Mouse (Mus musculus) C2C12 (cell line): ENCODE data around the gene Lrrc4c. TPM values are rescaled to one million over a fixed set of nuclear protein-coding genes. Genes with fewer than 3 reads are reported as not detected.

Experiments
- H3K27me3 ChIP-seq: one replicate; pipeline ENCODE4 v1.6.1; 2011; ENCODE audit not compliant: control insufficient read depth, insufficient read depth, insufficient read length
- H3K36me3 ChIP-seq: one replicate; pipeline ENCODE4 v1.6.1; 2011; ENCODE audit not compliant: control insufficient read depth, insufficient read depth
- H3K4me3 ChIP-seq: one replicate; pipeline ENCODE4 v1.5.1; 2011; ENCODE audit warnings: mild to moderate bottlenecking, control low read depth; ENCODE audit not compliant: poor library complexity, insufficient read depth, severe bottlenecking
- H3K79me2 ChIP-seq: one replicate; pipeline ENCODE4 v1.6.1; 2011; ENCODE audit not compliant: control insufficient read depth, insufficient read depth
- H3K79me3 ChIP-seq: one replicate; pipeline ENCODE4 v1.6.1; 2011; ENCODE audit warnings: low read depth, control low read depth
- H3ac ChIP-seq: one replicate; pipeline ENCODE3; 2011; ENCODE audit warnings: low read depth; ENCODE audit not compliant: control insufficient read depth, insufficient read length
- CEBPB ChIP-seq: IDR thresholded peaks from one replicate; pipeline ENCODE4 v1.6.1; 2011; ENCODE audit warnings: low read depth, mild to moderate bottlenecking, control low read depth, moderate library complexity
- CTCF ChIP-seq: IDR thresholded peaks from one replicate; pipeline ENCODE4 v1.5.1; 2011; ENCODE audit not compliant: control insufficient read depth, insufficient read depth, insufficient read length
- FOSL1 ChIP-seq: IDR thresholded peaks from one replicate; pipeline ENCODE4 v1.8.0; 2011; ENCODE audit warnings: mild to moderate bottlenecking, low read length; ENCODE audit not compliant: poor library complexity, insufficient read depth, severe bottlenecking
- MAX ChIP-seq: IDR thresholded peaks from one replicate; pipeline ENCODE4 v1.6.1; 2011; ENCODE audit warnings: mild to moderate bottlenecking, control low read depth
- MYOD1 ChIP-seq: IDR thresholded peaks from one replicate; pipeline ENCODE4 v1.6.1; 2011; ENCODE audit warnings: low read depth; ENCODE audit not compliant: control insufficient read depth, insufficient read length
- MYOG ChIP-seq: IDR thresholded peaks from one replicate; pipeline ENCODE4 v1.6.1; 2011; ENCODE audit not compliant: control insufficient read depth, insufficient read length; ENCODE audit errors: extremely low read depth
- USF1 ChIP-seq: IDR thresholded peaks from one replicate; pipeline ENCODE4 v1.6.1; 2011; ENCODE audit warnings: low read depth, mild to moderate bottlenecking, control low read depth, moderate library complexity
- polyA plus RNA-seq: library from polyadenylated mRNA; unstranded; fragments of >200 nt; fragmentation: generic; extraction: Trizol; gene quantifications from one replicate; pipeline ENCODE4 v1.2.1, GENCODE M21; 2012; ENCODE audit warnings: missing spikeins

The Lrrc4c gene
- polyA plus RNA-seq, 1 experiment, result 1.6 TPM

DNA sequence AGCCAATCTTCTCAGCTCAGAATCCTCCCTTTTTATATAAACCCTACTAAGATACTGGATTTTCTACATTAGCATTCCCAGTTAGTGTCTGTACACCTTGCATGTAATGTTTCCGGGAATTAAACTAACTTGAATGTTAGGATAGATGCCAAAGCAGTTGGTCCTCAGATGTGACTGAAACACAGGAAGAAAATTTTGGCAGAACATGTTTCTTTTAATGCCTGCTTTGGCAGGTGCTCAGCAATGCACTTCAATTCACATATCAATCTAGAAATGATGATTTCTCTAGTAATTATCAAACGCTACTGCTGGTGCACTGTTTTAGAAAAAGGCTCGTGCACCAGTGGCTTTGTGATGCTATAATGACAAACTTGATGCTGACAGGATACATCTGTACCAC is 806.3 kb downstream of the Lrrc4c start:
- no peaks in the 10 kb centered on the region for H3K27me3 ChIP-seq
- H3ac ChIP-seq, result no peak overlapping the region
- H3K4me3 ChIP-seq, result no peak overlapping the region
- H3K36me3 ChIP-seq, result no peaks in the 10 kb centered on the region
- TF ChIP-seq CEBPB (no peak), CTCF (no peak), FOSL1 (no peak), MAX (no peak), USF1 (no peak), MYOD1 (no peak), MYOG (no peak)
- H3K79me2 ChIP-seq, result no peaks in the 10 kb centered on the region
- H3K79me3 ChIP-seq, result no peaks in the 10 kb centered on the region

GRCm38 (mm10) chr2:97138454-97138853 is 820.5 kb downstream of the Lrrc4c start:
- no peak overlapping the region for H3K4me3 ChIP-seq
- no peaks in the 10 kb centered on the region for H3K79me2 ChIP-seq
- no peaks in the 10 kb centered on the region for H3K79me3 ChIP-seq

DNA sequence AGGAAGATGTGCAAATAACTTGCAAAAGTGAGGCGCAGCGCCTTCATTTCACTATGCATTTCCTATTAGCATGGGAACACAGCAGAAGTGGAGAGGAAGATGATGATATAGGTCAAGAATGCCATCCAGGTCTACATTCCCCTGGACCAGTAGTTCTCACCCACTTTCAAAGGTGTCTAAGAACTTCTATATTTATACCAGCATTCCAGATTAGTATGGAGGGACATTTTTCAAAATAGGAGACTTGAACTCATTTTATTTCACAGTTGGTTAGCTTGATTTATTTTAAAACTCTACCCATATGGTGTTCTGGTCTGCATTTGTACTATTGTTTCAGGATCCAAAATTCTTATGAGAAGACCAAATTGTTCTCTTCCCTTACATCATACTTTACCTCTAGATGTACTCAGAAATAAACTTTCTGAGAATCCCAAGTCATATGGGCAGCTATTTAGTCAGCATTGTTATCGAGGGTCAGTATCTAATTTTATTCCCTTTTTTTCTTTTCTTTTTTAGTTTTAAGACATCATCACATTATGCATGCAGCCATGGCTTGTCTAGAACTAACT is 833.7 kb downstream of the Lrrc4c start:
- Histone ChIP-seq H3K36me3 (no peaks in the 10 kb centered on the region), H3K4me3 (no peak overlapping the region), H3ac (no peak overlapping the region), H3K79me3 (no peaks in the 10 kb centered on the region), H3K79me2 (no peaks in the 10 kb centered on the region), H3K27me3 (no peaks in the 10 kb centered on the region)
- no peak for TF ChIP-seq MYOD1
- no peak for TF ChIP-seq MAX
- TF ChIP-seq CEBPB, result no peak
- TF ChIP-seq CTCF, result no peak
- TF ChIP-seq USF1, result no peak
- TF ChIP-seq FOSL1, result no peak
- TF ChIP-seq MYOG, result no peak

More at GRCm38 (mm10) chr2:97138454-97138853, 820.5 kb downstream of the Lrrc4c start:
- Histone ChIP-seq H3ac (no peak overlapping the region), H3K36me3 (no peaks in the 10 kb centered on the region), H3K27me3 (no peaks in the 10 kb centered on the region)
- TF ChIP-seq MAX (no peak), MYOD1 (no peak), MYOG (no peak), CTCF (no peak), FOSL1 (no peak), USF1 (no peak), CEBPB (no peak)

- no peak overlapping the region for H3K4me3 ChIP-seq
- TF ChIP-seq MYOG (no peak), CEBPB (no peak)
- no peaks in the 10 kb centered on the region for H3K36me3 ChIP-seq
- H3K27me3 ChIP-seq, result no peaks in the 10 kb centered on the region
- no peaks in the 10 kb centered on the region for H3K79me3 ChIP-seq
- no peaks in the 10 kb centered on the region for H3K79me2 ChIP-seq
- no peak overlapping the region for H3ac ChIP-seq
These were observed 847.8 kb downstream of the Lrrc4c start for GRCm38 (mm10) chr2:97165745-97166144.

DNA sequence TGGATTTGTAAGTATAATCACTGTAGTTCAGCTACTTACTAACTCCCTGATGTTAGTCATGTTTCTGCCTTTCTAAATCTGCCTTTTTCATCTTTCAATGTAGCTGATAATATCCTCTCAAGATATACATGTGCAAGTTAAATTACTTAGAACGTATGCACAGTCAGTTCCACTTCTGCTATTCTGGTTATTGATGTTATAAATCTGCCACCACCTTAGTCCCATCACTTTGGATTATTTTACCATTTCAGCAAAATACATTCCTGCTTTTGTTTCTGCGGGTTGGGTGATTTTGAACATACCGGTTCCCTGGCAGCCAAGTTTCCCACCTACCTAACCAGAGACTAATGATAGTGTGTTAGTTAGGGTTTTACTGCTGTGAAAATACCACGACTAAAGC is 860.4 kb downstream of the Lrrc4c start:
- Histone ChIP-seq H3K79me2 (no peaks in the 10 kb centered on the region), H3K4me3 (no peak overlapping the region), H3K27me3 (no peaks in the 10 kb centered on the region), H3K36me3 (no peaks in the 10 kb centered on the region), H3K79me3 (no peaks in the 10 kb centered on the region), H3ac (no peak overlapping the region)
- TF ChIP-seq FOSL1 (no peak), USF1 (no peak), CTCF (no peak), MAX (no peak), MYOD1 (no peak)

GRCm38 (mm10) chr2:97196968-97197606 is 879.1 kb downstream of the Lrrc4c start:
- H3K79me2 ChIP-seq, result no peaks in the 10 kb centered on the region
- H3K4me3 ChIP-seq, result no peak overlapping the region
- no peak for TF ChIP-seq MYOG
- no peak for TF ChIP-seq CTCF
- no peak for TF ChIP-seq MYOD1
- no peak for TF ChIP-seq USF1
- TF ChIP-seq FOSL1, result no peak
- no peak for TF ChIP-seq MAX
- TF ChIP-seq CEBPB, result no peak
- H3K36me3 ChIP-seq, result no peaks in the 10 kb centered on the region
- H3K79me3 ChIP-seq, result no peaks in the 10 kb centered on the region
- no peaks in the 10 kb centered on the region for H3K27me3 ChIP-seq
- no peak overlapping the region for H3ac ChIP-seq
